Mouse (Mus musculus) heart, embryonic 13.5 days (tissue): ENCODE data around the gene Pcgf1. TPM values are rescaled to one million over a fixed set of nuclear protein-coding genes. Genes with fewer than 3 reads are reported as not detected.

Source experiments
- ATAC-seq: fragments of 200-750 bp; cut with Nextera tagmentation; 2 replicates; pipeline ENCODE4 v1.8.0; 2017; ENCODE audit warnings: moderate TSS enrichment; ENCODE audit not compliant: insufficient number of reproducible peaks, low FRiP score, low TSS enrichment; ENCODE audit errors: extremely low read depth
- H3K27ac ChIP-seq: fragments of 300-500 bp; sonication (generic); replicated peaks from 2 replicates; pipeline ENCODE4 v1.5.1; 2015; ENCODE audit warnings: moderate library complexity, mild to moderate bottlenecking, inconsistent platforms
- H3K27me3 ChIP-seq: fragments of 300-500 bp; sonication (generic); replicated peaks from 2 replicates; pipeline ENCODE4 v1.6.1; 2015; ENCODE audit warnings: mild to moderate bottlenecking, inconsistent platforms
- H3K36me3 ChIP-seq: fragments of 300-500 bp; sonication (generic); 2 replicates; pipeline ENCODE4 v1.6.1; 2015; ENCODE audit warnings: mild to moderate bottlenecking, inconsistent platforms
- H3K4me1 ChIP-seq: fragments of 300-500 bp; sonication (generic); 2 replicates; pipeline ENCODE4 v1.6.1; 2015; ENCODE audit warnings: inconsistent platforms
- H3K4me2 ChIP-seq: fragments of 300-500 bp; sonication (generic); 2 replicates; pipeline ENCODE4 v1.6.1; 2015; ENCODE audit warnings: inconsistent platforms, mild to moderate bottlenecking, moderate library complexity
- H3K4me3 ChIP-seq: fragments of 300-500 bp; sonication (generic); 2 replicates; pipeline ENCODE4 v1.5.1; 2015; ENCODE audit warnings: moderate library complexity, mild to moderate bottlenecking, inconsistent platforms
- H3K9ac ChIP-seq: fragments of 300-500 bp; sonication (generic); 2 replicates; pipeline ENCODE4 v1.6.1; 2015; ENCODE audit warnings: inconsistent platforms, mild to moderate bottlenecking, moderate library complexity
- H3K9me3 ChIP-seq: fragments of 300-500 bp; sonication (generic); 2 replicates; pipeline ENCODE4 v1.6.1; 2016; ENCODE audit warnings: inconsistent platforms
- WGBS: fragments of 180-500 bp; shearing (Covaris S2); methylation state at CpG from one replicate; pipeline ENCODE4 v1.1.7; 2015; ENCODE audit warnings: mixed read lengths; 5-methylcytosine and 5-hydroxymethylcytosine counted together
- polyA plus RNA-seq: library from polyadenylated mRNA; unstranded; fragments of >200 nt; fragmentation: Nextera tagmentation; extraction: Ambion mirVana; gene quantifications from 2 replicates; pipeline ENCODE4 v1.2.1, GENCODE M21; 2015

Gene Pcgf1
- polyA plus RNA-seq, 1 experiment from 2014 or later, result 14.8 TPM

- peak overlapping the region; percentile 93; the same call in 1 of the 2 replicates for H3K9ac ChIP-seq
- H3K27ac ChIP-seq, result 0 out of 2 replicates have a peak overlapping the region, but pooled peaks have one; percentile 20
- no peak overlapping the region for H3K4me3 ChIP-seq
- no peak overlapping the region for H3K4me2 ChIP-seq
- 74% methylated on average over 14 of the region's 14 CpGs for WGBS
- H3K36me3 ChIP-seq, result peaks cover 36% of the 10 kb centered on the region
- H3K9me3 ChIP-seq, result no peaks in the 10 kb centered on the region
- H3K4me1 ChIP-seq, result peaks cover 60% of the 10 kb centered on the region
- no peak for ATAC-seq
- no peaks in the 10 kb centered on the region for H3K27me3 ChIP-seq
Observed at GRCm38 (mm10) chr6:83118825-83119733, 41.4 kb downstream of the Pcgf1 start.

- H3K27me3 ChIP-seq, result no peaks in the 10 kb centered on the region
- peaks cover 36% of the 10 kb centered on the region for H3K36me3 ChIP-seq
- ATAC-seq, result no peak
- no peaks in the 10 kb centered on the region for H3K9me3 ChIP-seq
- peaks cover 60% of the 10 kb centered on the region for H3K4me1 ChIP-seq
- peak overlapping the region; percentile 99 for H3K4me2 ChIP-seq
- H3K9ac ChIP-seq, result peak overlapping the region; percentile 93
- no peak overlapping the region for H3K27ac ChIP-seq
- WGBS, result 75% methylated on average over 7 of the region's 7 CpGs
- H3K4me3 ChIP-seq, result peak overlapping the region; percentile 80; the same call in 1 of the 2 replicates
Observed at GRCm38 (mm10) chr6:83119734-83120051, 42.0 kb downstream of the Pcgf1 start.

DNA sequence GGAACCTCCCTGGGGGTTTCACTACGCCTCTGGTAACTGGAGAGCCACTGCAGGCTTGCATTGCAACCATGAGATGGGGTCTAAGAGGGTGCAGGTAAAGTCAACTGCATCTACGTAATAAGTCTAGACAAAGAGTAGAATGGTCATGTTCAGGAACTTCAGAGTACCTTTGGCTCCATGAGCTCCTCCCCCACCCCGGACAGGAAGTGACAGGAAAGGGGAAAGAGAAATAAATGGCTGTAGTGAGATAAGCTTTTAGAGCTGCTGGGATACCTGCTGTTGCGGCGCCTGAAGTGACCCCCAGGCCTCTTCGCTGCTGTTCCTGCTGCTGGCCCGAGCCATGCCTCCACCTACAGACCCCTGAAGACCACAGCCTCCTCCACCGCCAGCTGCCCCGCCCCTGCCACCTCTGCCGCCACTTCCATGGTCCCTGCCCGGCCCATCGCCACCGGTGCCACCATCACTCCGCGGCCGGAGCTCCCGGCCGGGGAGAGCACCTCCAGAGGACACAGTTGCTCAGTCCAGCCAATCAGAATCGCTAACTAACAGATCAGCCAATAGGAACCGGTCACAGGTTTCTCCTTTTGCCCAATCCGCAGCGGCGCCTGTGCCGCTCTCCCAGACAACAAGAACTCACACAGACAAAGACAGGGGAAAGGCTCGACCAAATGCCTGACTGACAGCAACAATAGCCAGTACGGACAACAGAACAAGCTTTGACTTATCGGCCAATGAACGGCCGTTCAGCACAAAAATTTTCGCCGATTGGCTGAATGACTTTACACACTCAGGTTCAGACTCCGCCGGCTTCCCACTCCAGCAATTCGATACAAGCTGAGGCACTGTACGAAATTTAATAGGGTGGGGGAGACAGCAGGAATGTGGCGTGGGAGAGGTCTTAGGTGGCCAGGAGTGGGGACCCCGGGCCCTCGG lies 43.5 kb downstream of the Pcgf1 start, which contains the start of gene Wbp1:
Gene Wbp1 (minus strand): TSS at position 630 of the 933 bp plus-strand sequence.
- WGBS, result under 1% methylated on average over 38 of the region's 38 CpGs

GRCm38 (mm10) chr6:83121863-83122710 lies 44.4 kb downstream of the Pcgf1 start:
- no peaks in the 10 kb centered on the region for H3K9me3 ChIP-seq
- H3K4me1 ChIP-seq, result peaks cover 49% of the 10 kb centered on the region
- WGBS, result 2% methylated on average over 52 of the region's 52 CpGs

More for the DNA sequence above, 43.5 kb downstream of the Pcgf1 start, which contains the start of gene Wbp1:
- peaks cover 36% of the 10 kb centered on the region for H3K36me3 ChIP-seq
- no peaks in the 10 kb centered on the region for H3K9me3 ChIP-seq
- H3K4me1 ChIP-seq, result peaks cover 58% of the 10 kb centered on the region
- no peaks in the 10 kb centered on the region for H3K27me3 ChIP-seq
- H3K9ac ChIP-seq, result peak within 1 kb of the TSS; percentile 94
- peak within 1 kb of the TSS; percentile 80 for H3K4me3 ChIP-seq
- H3K4me2 ChIP-seq, result peak within 1 kb of the TSS; percentile 99
- peak; percentile 86 for ATAC-seq
- peak within 1 kb of the TSS; percentile 95 for H3K27ac ChIP-seq

DNA sequence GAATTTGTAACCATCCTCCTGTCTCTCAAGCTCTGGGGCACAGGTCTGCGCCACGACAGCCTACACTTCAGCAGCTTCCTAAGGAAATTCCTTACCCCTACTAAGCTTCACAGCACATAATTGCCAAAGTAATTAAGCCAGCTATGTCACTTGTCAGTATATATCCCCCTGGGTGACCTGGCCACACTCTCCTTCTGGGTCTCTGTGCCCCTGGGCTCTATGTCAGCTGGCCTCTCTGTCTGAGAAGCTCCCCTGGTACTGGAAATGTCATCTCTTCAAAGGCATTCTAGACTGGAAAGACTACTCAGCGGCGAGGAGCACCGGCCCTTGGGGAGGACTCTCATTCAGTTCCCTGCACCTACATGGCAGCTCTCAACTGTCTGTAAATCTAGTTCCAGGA lies 45.3 kb downstream of the Pcgf1 start:
- H3K36me3 ChIP-seq, result peaks cover 23% of the 10 kb centered on the region
- no peaks in the 10 kb centered on the region for H3K9me3 ChIP-seq
- H3K4me3 ChIP-seq, result peak overlapping the region; percentile 80
- peaks cover 45% of the 10 kb centered on the region for H3K4me1 ChIP-seq
- ATAC-seq, result no peak
- WGBS, result 84% methylated on average over 5 of the region's 5 CpGs
- H3K9ac ChIP-seq, result peak overlapping the region; percentile 94; the same call in 1 of the 2 replicates
- H3K27me3 ChIP-seq, result no peaks in the 10 kb centered on the region
- peak overlapping the region; percentile 99 for H3K4me2 ChIP-seq
- H3K27ac ChIP-seq, result no peak overlapping the region

More at GRCm38 (mm10) chr6:83121863-83122710, 44.4 kb downstream of the Pcgf1 start:
- H3K27ac ChIP-seq, result peak overlapping the region; percentile 95
- H3K27me3 ChIP-seq, result no peaks in the 10 kb centered on the region
- peak; percentile 51 for ATAC-seq
- H3K36me3 ChIP-seq, result peaks cover 32% of the 10 kb centered on the region
- H3K4me2 ChIP-seq, result peak overlapping the region; percentile 99
- H3K4me3 ChIP-seq, result peak overlapping the region; percentile 80
- peak overlapping the region; percentile 94 for H3K9ac ChIP-seq

- no peak for ATAC-seq
- H3K9ac ChIP-seq, result peak overlapping the region; percentile 88
- H3K4me2 ChIP-seq, result peak overlapping the region; percentile 96
- peak overlapping the region; percentile 46 for H3K27ac ChIP-seq
- peaks cover 36% of the 10 kb centered on the region for H3K4me1 ChIP-seq
- no peaks in the 10 kb centered on the region for H3K27me3 ChIP-seq
- under 1% methylated on average over 30 of the region's 30 CpGs for WGBS
- H3K4me3 ChIP-seq, result peak overlapping the region; percentile 77
- H3K9me3 ChIP-seq, result no peaks in the 10 kb centered on the region
- H3K36me3 ChIP-seq, result 0 out of 2 replicates have a peak, but pooled peaks cover 5% of the 10 kb centered on the region
Observed at GRCm38 (mm10) chr6:83124851-83125312, 47.2 kb downstream of the Pcgf1 start.

- peak within 1 kb of the TSS; percentile 96 for H3K4me2 ChIP-seq
- H3K36me3 ChIP-seq, result 0 out of 2 replicates have a peak, but pooled peaks cover 5% of the 10 kb centered on the region
- H3K27me3 ChIP-seq, result no peaks in the 10 kb centered on the region
- 29% methylated on average over 5 of the region's 5 CpGs for WGBS
- H3K4me3 ChIP-seq, result peak within 1 kb of the TSS; percentile 77
- H3K9ac ChIP-seq, result peak within 1 kb of the TSS; percentile 88
- no peaks in the 10 kb centered on the region for H3K9me3 ChIP-seq
- peak within 1 kb of the TSS; percentile 46 for H3K27ac ChIP-seq
- ATAC-seq, result no peak
- H3K4me1 ChIP-seq, result peaks cover 31% of the 10 kb centered on the region
Observed at GRCm38 (mm10) chr6:83125331-83125730, 47.7 kb downstream of the Pcgf1 start, which contains the start of gene Ino80b. Gene Ino80b (minus strand): TSS chr6:83125431.

DNA sequence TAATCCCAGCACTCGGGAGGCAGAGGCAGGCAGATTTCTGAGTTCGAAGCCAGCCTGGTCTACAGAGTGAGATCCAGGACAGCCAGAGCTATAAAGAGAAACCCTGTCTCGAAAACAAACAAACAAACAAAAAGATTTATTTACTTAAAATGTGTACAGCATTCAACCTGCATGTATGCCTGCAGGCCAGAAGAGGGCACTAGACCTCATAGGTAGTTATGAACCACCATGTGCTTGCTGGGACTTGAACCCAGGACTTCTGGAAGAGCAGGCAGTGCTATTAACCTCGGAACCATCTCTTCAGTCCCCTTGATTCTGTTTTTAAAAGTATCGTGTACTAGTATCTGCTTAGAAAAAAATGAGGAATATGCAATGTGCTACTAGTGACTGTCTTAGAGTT lies 49.8 kb downstream of the Pcgf1 start:
- WGBS, result 89% methylated on average over 5 of the region's 5 CpGs
- Histone ChIP-seq H3K4me1 (peaks cover 22% of the 10 kb centered on the region), H3K9me3 (no peaks in the 10 kb centered on the region), H3K4me2 (no peak overlapping the region), H3K27me3 (no peaks in the 10 kb centered on the region), H3K36me3 (0 out of 2 replicates have a peak, but pooled peaks cover 5% of the 10 kb centered on the region), H3K9ac (no peak overlapping the region), H3K4me3 (no peak overlapping the region), H3K27ac (no peak overlapping the region)
- no peak for ATAC-seq
